Mouse (Mus musculus) heart, postnatal 36 days (tissue): ENCODE measurements at regions not wholly inside any gene's neighbourhood (a gene's known extent, or its start where the extent isn't known, plus 50 kb on each side); places are given as distances from the start of the nearest gene placed in this dataset.

ENCODE experiments used
- DNase-seq, 2 experiments: peaks; one replicate each; pipeline ENCODE4 v3.0.0; 2021 to 2022
- intact Hi-C: fragments of 180-260 bp; cut with DNase I; formaldehyde crosslinking; loops from one replicate; pipeline ENCODE4 v1.15.1; 2025

- intact Hi-C loops: no loop called here
- no peak for DNase-seq
Observed at GRCm38 (mm10) chr14:97694238-97694637, 475.3 kb downstream of the Dach1 start.

GRCm38 (mm10) chr14:97684617-97685016 is 484.9 kb downstream of the Dach1 start:
- DNase-seq: no peak
- intact Hi-C loops: no loop called here

GRCm38 (mm10) chr14:97667806-97668205 is 501.8 kb downstream of the Dach1 start:
- intact Hi-C loops: loop anchor here (2.0 to 5.0 kb wide), 2 partner anchors 499 to 513 kb away; partner anchors contain the start of gene Dach1
- DNase-seq: no peak

GRCm38 (mm10) chr14:97638187-97638792 is 531.3 kb downstream of the Dach1 start:
- intact Hi-C loops: no loop called here
- DNase-seq: no peak

GRCm38 (mm10) chr14:97611438-97611837 is 558.1 kb downstream of the Dach1 start:
- no peak for DNase-seq
- intact Hi-C loops: no loop called here

GRCm38 (mm10) chr14:97596694-97597093 is 572.9 kb downstream of the Dach1 start:
- no peak for DNase-seq
- intact Hi-C loops: no loop called here

- intact Hi-C loops: loop anchor here (5.0 kb wide), 2 partner anchors 224 to 579 kb away; partner anchors contain the start of gene Dach1
- no peak for DNase-seq
Observed at GRCm38 (mm10) chr14:97588611-97589010, 581.0 kb downstream of the Dach1 start.

- peak; percentile 20 to 29 for DNase-seq
- intact Hi-C loops: loop anchor here (5.0 kb wide), 2 partner anchors 224 to 579 kb away; partner anchors contain the start of gene Dach1
Observed at GRCm38 (mm10) chr14:97588182-97588581, 581.4 kb downstream of the Dach1 start.

- intact Hi-C loops: loop anchor here (1.0 to 5.0 kb wide), 3 partner anchors 27 to 580 kb away; partner anchors contain the start of gene Dach1
- DNase-seq: no peak
Observed at GRCm38 (mm10) chr14:97586962-97587361, 582.6 kb downstream of the Dach1 start.

GRCm38 (mm10) chr14:97570274-97570673 is 599.3 kb downstream of the Dach1 start:
- DNase-seq: no peak
- intact Hi-C loops: no loop called here

- intact Hi-C loops: loop anchor here (1.0 kb wide), 1 partner anchor 27 kb away; no protein-coding TSS in a partner anchor
Observed at GRCm38 (mm10) chr14:97560121-97560907, 609.3 kb downstream of the Dach1 start.

GRCm38 (mm10) chr14:97559559-97559958 is 610.0 kb downstream of the Dach1 start:
- intact Hi-C loops: loop anchor here (2.0 to 5.0 kb wide), 5 partner anchors 229 to 1463 kb away; partner anchors contain the start of gene Dach1
- DNase-seq: no peak

More at GRCm38 (mm10) chr14:97560121-97560907, 609.3 kb downstream of the Dach1 start:
- no peak for DNase-seq

GRCm38 (mm10) chr14:97558289-97558688 is 611.3 kb downstream of the Dach1 start:
- intact Hi-C loops: loop anchor here (2.0 to 5.0 kb wide), 5 partner anchors 227 to 1464 kb away; partner anchors contain the start of gene Dach1
- DNase-seq: no peak

- DNase-seq: no peak
- intact Hi-C loops: loop anchor here (2.0 to 5.0 kb wide), 5 partner anchors 227 to 1464 kb away; partner anchors contain the start of gene Dach1
Observed at GRCm38 (mm10) chr14:97557888-97558287, 611.7 kb downstream of the Dach1 start.

- intact Hi-C loops: no loop called here
- no peak for DNase-seq
Observed at GRCm38 (mm10) chr14:97546276-97546675, 623.3 kb downstream of the Dach1 start.

- intact Hi-C loops: no loop called here
- DNase-seq: no peak
Observed at GRCm38 (mm10) chr14:97544307-97544706, 625.3 kb downstream of the Dach1 start.

- DNase-seq: no peak
- intact Hi-C loops: no loop called here
Observed at GRCm38 (mm10) chr14:97537012-97537411, 632.6 kb downstream of the Dach1 start.

GRCm38 (mm10) chr14:97511318-97511717 is 658.2 kb downstream of the Dach1 start:
- no peak for DNase-seq
- intact Hi-C loops: no loop called here

GRCm38 (mm10) chr14:97489427-97490347 is 679.9 kb downstream of the Dach1 start:
- DNase-seq: no peak
- intact Hi-C loops: no loop called here

- intact Hi-C loops: no loop called here
- DNase-seq: no peak
Observed at GRCm38 (mm10) chr14:97478236-97478635, 691.3 kb downstream of the Dach1 start.
